Mouse (Mus musculus): ENCODE measurements around the gene Tmem95. TPM values are rescaled to one million over a fixed set of nuclear protein-coding genes. Genes with fewer than 3 reads are reported as not detected.

The Tmem95 gene
- polyA plus RNA-seq, 1 experiment: not detected

- no peak for DNase-seq (ENCODE audit: extremely low spot score in 1 of 2, low spot score in 1 of 2)
Measured at GRCm38 (mm10) chr11:69911701-69912100, 33.9 kb upstream of the Tmem95 start.

- DNase-seq (ENCODE audit: extremely low spot score in 1 of 2, low spot score in 1 of 2): no peak
Measured at GRCm38 (mm10) chr11:69910781-69911560, 33.2 kb upstream of the Tmem95 start.

GRCm38 (mm10) chr11:69910177-69910576 lies 32.4 kb upstream of the Tmem95 start:
- no peak for DNase-seq (ENCODE audit: extremely low spot score in 1 of 2, low spot score in 1 of 2)

GRCm38 (mm10) chr11:69909174-69909573 lies 31.4 kb upstream of the Tmem95 start:
- DNase-seq (ENCODE audit: extremely low spot score in 1 of 2, low spot score in 1 of 2): no peak

GRCm38 (mm10) chr11:69908645-69909044 lies 30.8 kb upstream of the Tmem95 start:
- no peak for DNase-seq (ENCODE audit: extremely low spot score in 1 of 2, low spot score in 1 of 2)

GRCm38 (mm10) chr11:69904311-69904710 lies 26.5 kb upstream of the Tmem95 start:
- no peak for DNase-seq (ENCODE audit: extremely low spot score in 1 of 2, low spot score in 1 of 2)

- no peak for DNase-seq (ENCODE audit: extremely low spot score in 1 of 2, low spot score in 1 of 2)
Measured at GRCm38 (mm10) chr11:69902972-69903371, 25.2 kb upstream of the Tmem95 start.

GRCm38 (mm10) chr11:69901993-69902392 lies 24.2 kb upstream of the Tmem95 start:
- no peak for DNase-seq (ENCODE audit: extremely low spot score in 1 of 2, low spot score in 1 of 2)

GRCm38 (mm10) chr11:69901406-69901846 lies 23.6 kb upstream of the Tmem95 start:
- DNase-seq (ENCODE audit: extremely low spot score in 1 of 2, low spot score in 1 of 2): peak; percentile 98

- peak; percentile 86 to 93 for DNase-seq (ENCODE audit: extremely low spot score in 1 of 2, low spot score in 1 of 2)
Measured at GRCm38 (mm10) chr11:69900471-69901405, 22.9 kb upstream of the Tmem95 start, which contains the start of the genes 2810408A11Rik and Neurl4. Gene 2810408A11Rik, minus strand, starts transcription at chr11:69900987. Gene Neurl4, plus strand, starts transcription at chr11:69901072.

GRCm38 (mm10) chr11:69899870-69900269 lies 22.1 kb upstream of the Tmem95 start:
- no peak for DNase-seq (ENCODE audit: extremely low spot score in 1 of 2, low spot score in 1 of 2)

- DNase-seq (ENCODE audit: extremely low spot score in 1 of 2, low spot score in 1 of 2): no peak
Measured at GRCm38 (mm10) chr11:69895291-69895690, 17.5 kb upstream of the Tmem95 start, which contains the start of gene Acap1. Gene Acap1, minus strand, starts transcription at chr11:69895539.

GRCm38 (mm10) chr11:69894671-69895070 lies 16.9 kb upstream of the Tmem95 start:
- no peak for DNase-seq (ENCODE audit: extremely low spot score in 1 of 2, low spot score in 1 of 2)

- DNase-seq (ENCODE audit: extremely low spot score in 1 of 2, low spot score in 1 of 2): peak in 1 of 2 experiments; percentile 20
Measured at GRCm38 (mm10) chr11:69891482-69891881, 13.7 kb upstream of the Tmem95 start.

- no peak for DNase-seq (ENCODE audit: extremely low spot score in 1 of 2, low spot score in 1 of 2)
Measured at GRCm38 (mm10) chr11:69886907-69887635, 9.3 kb upstream of the Tmem95 start.

GRCm38 (mm10) chr11:69884663-69885062 lies 6.8 kb upstream of the Tmem95 start:
- DNase-seq (ENCODE audit: extremely low spot score in 1 of 2, low spot score in 1 of 2): no peak

- DNase-seq (ENCODE audit: extremely low spot score in 1 of 2, low spot score in 1 of 2): no peak
Measured at GRCm38 (mm10) chr11:69884240-69884639, 6.4 kb upstream of the Tmem95 start.

GRCm38 (mm10) chr11:69883527-69884151 lies 5.8 kb upstream of the Tmem95 start:
- DNase-seq (ENCODE audit: extremely low spot score in 1 of 2, low spot score in 1 of 2): no peak

GRCm38 (mm10) chr11:69883066-69883465 lies 5.2 kb upstream of the Tmem95 start:
- no peak for DNase-seq (ENCODE audit: extremely low spot score in 1 of 2, low spot score in 1 of 2)
